Mouse (Mus musculus) liver, embryonic 14.5 days (tissue): ENCODE results near the gene Ntsr2. TPM values are rescaled to one million over a fixed set of nuclear protein-coding genes. Genes with fewer than 3 reads are reported as not detected.

Source experiments
- ATAC-seq: fragments of 200-750 bp; cut with Nextera tagmentation; 2 replicates; pipeline ENCODE4 v1.8.0; 2017; ENCODE audit warnings: moderate number of reproducible peaks, mild to moderate bottlenecking, moderate library complexity; ENCODE audit not compliant: insufficient read depth
- DNase-seq, 3 experiments: peaks; one replicate each; pipeline ENCODE4 v3.0.0-alpha.2; 2012 to 2013; ENCODE audit warnings: low read depth in 3 of 3, low spot score in 3 of 3
- H3K27ac ChIP-seq: fragments of 300-500 bp; sonication (generic); 2 replicates; pipeline ENCODE4 v1.5.1; 2014; ENCODE audit warnings: moderate library complexity, mild to moderate bottlenecking, control low read depth, inconsistent platforms
- H3K27me3 ChIP-seq: fragments of 300-500 bp; sonication (generic); 2 replicates; pipeline ENCODE4 v1.6.1; 2014; ENCODE audit warnings: mild to moderate bottlenecking, low read length, moderate library complexity; ENCODE audit not compliant: control insufficient read depth, insufficient read depth
- H3K36me3 ChIP-seq: fragments of 300-500 bp; sonication (generic); replicated peaks from 2 replicates; pipeline ENCODE4 v1.6.1; 2014; ENCODE audit warnings: low read depth; ENCODE audit not compliant: control insufficient read depth, insufficient read depth
- H3K4me1 ChIP-seq, 2 experiments: fragments of 200-500 bp in 1 of 2; fragments of 300-500 bp in 1 of 2; sonication (generic) in 1 of 2; replicated peaks; 2 replicates each; pipeline ENCODE4 v1.6.1; 2012 to 2014; ENCODE audit warnings: antibody characterized with exemption in 1 of 2, inconsistent platforms in 1 of 2, low read length in 1 of 2; ENCODE audit not compliant: control insufficient read depth in 2 of 2, insufficient read depth in 2 of 2
- H3K4me2 ChIP-seq: fragments of 300-500 bp; sonication (generic); 2 replicates; pipeline ENCODE4 v1.6.1; 2014; ENCODE audit warnings: low read depth, mild to moderate bottlenecking, control low read depth, moderate library complexity
- H3K4me3 ChIP-seq, 2 experiments: fragments of 200-500 bp in 1 of 2; fragments of 300-500 bp in 1 of 2; sonication (generic) in 1 of 2; 2 replicates each; pipeline ENCODE4 v1.5.1; 2012 to 2014; ENCODE audit warnings: low read depth in 2 of 2, low read length in 2 of 2, mild to moderate bottlenecking in 2 of 2, control low read depth in 1 of 2, inconsistent platforms in 1 of 2, moderate library complexity in 1 of 2; ENCODE audit not compliant: insufficient read depth in 1 of 2
- H3K9ac ChIP-seq: fragments of 300-500 bp; sonication (generic); replicated peaks from 2 replicates; pipeline ENCODE4 v1.6.1; 2014; ENCODE audit warnings: mild to moderate bottlenecking, control low read depth, moderate library complexity
- H3K9me3 ChIP-seq: fragments of 300-500 bp; sonication (generic); 2 replicates; pipeline ENCODE4 v1.6.1; 2016; ENCODE audit warnings: low read length, mixed read lengths; ENCODE audit not compliant: control insufficient read depth
- CTCF ChIP-seq: IDR thresholded peaks from 2 replicates; pipeline ENCODE4 v1.5.1; 2016; ENCODE audit warnings: antibody characterized with exemption, low read depth, control low read depth
- EP300 ChIP-seq: IDR thresholded peaks from 2 replicates; pipeline ENCODE4 v1.6.1; 2016; ENCODE audit warnings: antibody characterized with exemption, low read depth
- WGBS: fragments of 180-500 bp; shearing (Covaris S2); extraction: QIAGEN DNeasy Blood & Tissue Kit; methylation state at CpG from one replicate; pipeline ENCODE4 v1.1.7; 2014; ENCODE audit not compliant: insufficient replicate concordance; 5-methylcytosine and 5-hydroxymethylcytosine counted together
- polyA plus RNA-seq, 2 experiments: library from polyadenylated mRNA; depleted of rRNA in 1 of 2; stranded (reverse) in 1 of 2; unstranded in 1 of 2; fragments of >200 nt; fragmentation: Nextera tagmentation in 1 of 2; extraction: Ambion mirVana in 1 of 2; gene quantifications; 2 replicates each; pipeline versions ENCODE4 v1.2.1 to v1.2.3; 2012 to 2014

Gene Ntsr2
- polyA plus RNA-seq (2012; rRNA removed): not detected in 2 replicates
- not detected in 2 replicates for polyA plus RNA-seq (2014; fragmentation: Nextera tagmentation; extraction: Ambion mirVana)

- Histone ChIP-seq H3K4me1 (no peaks in the 10 kb centered on the region), H3K9me3 (no peaks in the 10 kb centered on the region), H3K36me3 (no peaks in the 10 kb centered on the region), H3K4me3 (no peak within 1 kb of the TSS), H3K4me2 (no peak within 1 kb of the TSS), H3K9ac (no peak within 1 kb of the TSS), H3K27me3 (peaks cover 2% of the 10 kb centered on the region), H3K27ac (no peak within 1 kb of the TSS)
- 9% methylated on average over 58 of the region's 58 CpGs for WGBS
- DNase-seq (no peak), ATAC-seq (no peak; the same call in 1 of the 2 replicates)
- TF ChIP-seq EP300: no peak
- no peak for TF ChIP-seq CTCF
Measured at GRCm38 (mm10) chr12:16653332-16654093, at the start of gene Ntsr2. TSS of gene Ntsr2 (plus strand) at chr12:16653382.

GRCm38 (mm10) chr12:16605624-16606023, 47.6 kb upstream of the Ntsr2 start:
- H3K4me1 ChIP-seq: no peaks in the 10 kb centered on the region
- TF ChIP-seq CTCF (no peak), EP300 (no peak)
- no peak for ATAC-seq
- DNase-seq: no peak
- no peak overlapping the region for H3K4me2 ChIP-seq
- no peaks in the 10 kb centered on the region for H3K36me3 ChIP-seq
- H3K9ac ChIP-seq: no peak overlapping the region
- WGBS: 39% methylated on average over 5 of the region's 5 CpGs
- H3K27ac ChIP-seq: no peak overlapping the region
- no peak overlapping the region for H3K4me3 ChIP-seq
- H3K9me3 ChIP-seq: no peaks in the 10 kb centered on the region
- H3K27me3 ChIP-seq: no peaks in the 10 kb centered on the region

- no peak within 1 kb of the TSS for H3K27ac ChIP-seq
- H3K9me3 ChIP-seq: no peaks in the 10 kb centered on the region
- 41% methylated on average over 2 of the region's 2 CpGs for WGBS
- TF ChIP-seq EP300: no peak
- TF ChIP-seq CTCF: no peak
- ATAC-seq (no peak), DNase-seq (no peak)
- no peak within 1 kb of the TSS for H3K9ac ChIP-seq
- H3K4me1 ChIP-seq: no peaks in the 10 kb centered on the region
- no peaks in the 10 kb centered on the region for H3K36me3 ChIP-seq
- no peaks in the 10 kb centered on the region for H3K27me3 ChIP-seq
- no peak within 1 kb of the TSS for H3K4me3 ChIP-seq
- H3K4me2 ChIP-seq: no peak within 1 kb of the TSS
Measured at GRCm38 (mm10) chr12:16610936-16611335, 42.2 kb upstream of the Ntsr2 start, which contains the start of gene Lpin1. TSS of gene Lpin1 (minus strand) at chr12:16610966.

- H3K27me3 ChIP-seq: no peaks in the 10 kb centered on the region
- peaks cover 0 to 7% of the 10 kb centered on the region in 2 experiments; a peak in 1 of 4 replicates for H3K4me1 ChIP-seq
- DNase-seq: no peak
- 40% methylated on average over 3 of the region's 3 CpGs for WGBS
- no peak overlapping the region for H3K4me3 ChIP-seq
- no peak for TF ChIP-seq CTCF
- TF ChIP-seq EP300: no peak
- H3K9me3 ChIP-seq: no peaks in the 10 kb centered on the region
- H3K9ac ChIP-seq: no peak overlapping the region
- H3K27ac ChIP-seq: no peak overlapping the region
- H3K36me3 ChIP-seq: no peaks in the 10 kb centered on the region
- no peak overlapping the region for H3K4me2 ChIP-seq
- ATAC-seq: no peak
Measured at GRCm38 (mm10) chr12:16614556-16614955, 38.6 kb upstream of the Ntsr2 start.

GRCm38 (mm10) chr12:16615738-16616137, 37.4 kb upstream of the Ntsr2 start:
- ATAC-seq (no peak), DNase-seq (no peak)
- H3K27me3 ChIP-seq: no peaks in the 10 kb centered on the region
- H3K27ac ChIP-seq: no peak overlapping the region
- H3K4me1 ChIP-seq: peaks cover 0 to 8% of the 10 kb centered on the region in 2 experiments; a peak in 1 of 4 replicates
- H3K9ac ChIP-seq: no peak overlapping the region
- 59% methylated on average over 2 of the region's 2 CpGs for WGBS
- H3K36me3 ChIP-seq: no peaks in the 10 kb centered on the region
- no peak for TF ChIP-seq EP300
- TF ChIP-seq CTCF: no peak
- no peak overlapping the region for H3K4me3 ChIP-seq
- no peak overlapping the region for H3K4me2 ChIP-seq
- no peaks in the 10 kb centered on the region for H3K9me3 ChIP-seq
